Mouse (Mus musculus): Measurements from ENCODE around the gene Nostrin.

Nostrin gene

DNA sequence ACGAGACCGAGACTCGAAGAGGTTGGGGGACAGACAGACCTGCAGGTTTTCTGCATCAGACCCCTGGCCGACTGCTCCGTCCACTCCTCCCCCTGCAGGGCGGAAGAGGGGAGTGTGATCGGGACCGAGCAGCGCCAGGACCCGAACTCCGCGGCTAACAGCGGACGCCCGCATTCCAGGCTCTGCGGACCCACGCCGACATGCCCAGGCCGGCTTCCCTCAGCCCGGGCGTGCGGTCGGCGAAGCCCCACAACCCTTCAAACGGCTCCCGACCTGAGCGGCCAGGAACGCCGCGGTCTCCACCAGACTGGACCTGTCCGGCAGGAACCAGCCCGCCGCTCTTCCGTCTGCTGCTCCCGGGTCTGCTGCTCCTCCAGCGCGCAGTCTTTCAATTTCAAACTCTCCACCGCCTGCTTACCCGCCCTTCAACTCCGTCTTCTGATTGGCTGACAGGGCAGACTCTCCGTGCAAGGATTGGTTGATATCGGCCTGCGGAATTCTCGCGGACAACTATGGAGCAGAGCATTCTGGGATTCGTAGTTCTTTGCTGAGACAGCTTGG lies 70.3 kb downstream of the Nostrin start, which contains the start of gene Spc25:
TSS of gene Spc25 (minus strand) at position 404 of the 561 bp plus-strand sequence.
- peak; percentile 91 for DNase-seq

DNA sequence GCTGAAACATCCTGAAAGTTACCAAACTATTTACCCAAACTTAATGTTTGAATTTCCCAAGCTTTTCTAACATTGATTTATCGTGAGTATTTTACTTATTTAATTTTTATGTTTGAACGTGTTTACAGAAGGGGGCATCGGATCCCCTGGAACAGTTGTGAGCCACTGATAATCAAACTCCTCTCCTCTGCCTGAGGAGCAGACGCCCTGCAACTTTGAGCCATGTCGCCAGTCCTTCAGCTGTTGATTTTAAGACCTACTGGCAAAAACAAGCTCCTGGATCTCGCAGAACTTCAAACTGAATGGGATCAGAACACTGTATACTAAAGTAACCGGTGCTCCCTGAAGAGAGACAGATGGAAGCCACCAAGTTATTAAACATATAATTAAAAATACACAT lies 70.9 kb downstream of the Nostrin start:
- DNase-seq: no peak

GRCm38 (mm10) chr2:69209684-69210083 lies 74.1 kb downstream of the Nostrin start:
- DNase-seq: no peak

GRCm38 (mm10) chr2:69210773-69211172 lies 75.2 kb downstream of the Nostrin start, which contains the start of gene G6pc2:
G6pc2 (plus strand) TSS chr2:69211073.
- DNase-seq: no peak

DNA sequence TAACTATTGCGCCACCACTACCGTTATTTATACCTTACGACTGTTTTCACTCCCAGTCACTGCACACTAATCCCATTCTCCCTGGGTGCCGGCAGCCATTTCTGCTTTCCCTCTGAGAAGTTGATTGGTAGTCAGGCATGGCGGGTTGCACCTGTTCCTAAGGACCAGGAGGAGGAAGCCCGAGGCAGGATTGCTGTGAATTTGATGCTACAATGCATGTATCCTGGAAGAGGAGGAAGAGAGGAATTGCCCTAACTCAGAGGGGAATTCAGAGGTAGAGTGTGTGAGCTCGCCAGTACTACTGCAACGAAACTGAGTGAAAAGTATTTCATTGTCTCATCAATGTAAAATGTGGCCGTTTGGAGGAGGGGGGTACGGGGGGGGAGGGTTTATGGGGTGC lies 77.1 kb downstream of the Nostrin start:
- DNase-seq: no peak

GRCm38 (mm10) chr2:69215242-69215641 lies 79.6 kb downstream of the Nostrin start:
- no peak for DNase-seq

DNA sequence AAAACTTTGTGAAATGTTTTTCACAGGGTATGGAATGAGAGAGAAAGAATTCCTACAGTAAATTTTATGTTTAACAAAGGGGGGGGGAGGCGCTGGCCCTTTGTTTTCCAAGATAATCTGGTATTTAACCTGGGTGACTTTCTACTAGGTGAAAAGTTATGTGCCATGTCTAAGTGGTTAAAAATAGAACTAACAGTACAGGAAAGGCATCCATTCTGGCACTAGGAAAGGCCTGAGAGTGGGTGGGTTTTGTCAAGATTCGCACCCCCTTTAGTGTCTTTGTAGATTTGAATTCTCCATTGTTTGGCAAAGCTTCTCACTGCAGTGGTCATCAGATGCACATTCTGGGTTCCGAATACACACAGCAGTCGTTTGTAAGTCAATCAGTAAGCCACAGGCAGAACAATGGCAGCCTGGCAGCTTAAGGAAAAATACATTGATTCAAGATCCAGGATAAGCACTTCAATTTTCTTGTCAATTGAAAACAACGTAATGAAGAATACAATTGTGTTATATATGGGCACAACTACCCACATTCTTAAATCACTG lies 86.3 kb downstream of the Nostrin start:
- no peak for DNase-seq

- no peak for DNase-seq
Observed at GRCm38 (mm10) chr2:69222815-69223214, 87.2 kb downstream of the Nostrin start.

DNA sequence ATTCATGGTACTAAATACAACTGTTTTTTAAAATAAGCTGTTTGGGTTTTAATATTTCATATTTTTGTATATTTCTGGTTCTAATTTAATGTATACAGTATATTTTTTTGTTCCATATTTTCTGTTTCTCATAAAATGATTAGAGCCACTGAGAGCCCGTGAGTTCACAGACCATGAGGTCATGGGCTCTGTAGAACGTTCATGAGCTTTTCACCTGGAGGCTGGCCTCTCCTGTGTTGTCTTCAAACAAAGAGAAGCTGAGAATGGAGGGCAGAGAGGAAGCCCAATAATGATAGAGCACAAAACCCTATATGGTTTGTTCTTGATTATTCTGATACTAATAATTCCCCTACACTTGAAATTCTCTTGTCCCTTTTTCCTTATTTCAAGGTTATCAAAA lies 89.1 kb downstream of the Nostrin start:
- no peak for DNase-seq

DNA sequence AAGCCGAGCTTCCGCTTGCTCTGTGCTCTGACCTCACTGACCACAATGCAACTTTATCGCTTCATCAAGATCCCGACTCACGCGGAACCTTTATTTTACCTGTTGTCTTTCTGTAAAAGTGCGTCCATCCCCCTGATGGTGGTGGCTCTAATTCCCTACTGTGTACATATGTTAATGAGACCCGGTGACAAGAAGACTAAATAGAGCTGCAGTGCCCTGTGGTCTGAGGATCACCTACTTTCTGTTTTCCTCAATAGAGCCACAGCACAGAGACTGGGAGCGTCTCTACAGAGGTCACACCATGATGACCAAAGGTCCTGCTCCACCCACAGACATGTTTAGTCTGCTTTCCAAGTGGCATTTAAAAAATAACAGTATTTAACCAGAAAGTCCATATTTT lies 91.3 kb downstream of the Nostrin start:
- DNase-seq: no peak

GRCm38 (mm10) chr2:69228635-69229034 lies 93.0 kb downstream of the Nostrin start:
- no peak for DNase-seq

DNA sequence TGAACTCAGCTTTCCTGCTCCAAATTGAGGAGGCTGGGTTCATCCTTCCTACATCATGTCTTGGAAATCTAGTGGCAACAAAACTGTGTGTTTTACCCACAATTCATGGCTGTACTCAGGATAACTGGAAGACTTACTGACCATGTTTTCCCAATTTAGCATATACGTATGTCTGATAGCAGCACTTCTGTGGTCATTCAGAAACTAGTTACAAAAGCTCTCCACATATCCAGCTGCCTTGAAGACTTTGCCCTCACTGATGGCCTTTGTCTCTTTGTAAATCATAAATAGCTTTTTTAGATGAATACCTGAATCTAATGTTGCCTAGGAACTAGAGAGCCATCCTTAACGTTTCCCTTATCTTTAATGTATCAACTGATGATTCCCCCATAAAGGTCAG lies 94.5 kb downstream of the Nostrin start:
- no peak for DNase-seq

GRCm38 (mm10) chr2:69232101-69232500 lies 96.5 kb downstream of the Nostrin start:
- no peak for DNase-seq

DNA sequence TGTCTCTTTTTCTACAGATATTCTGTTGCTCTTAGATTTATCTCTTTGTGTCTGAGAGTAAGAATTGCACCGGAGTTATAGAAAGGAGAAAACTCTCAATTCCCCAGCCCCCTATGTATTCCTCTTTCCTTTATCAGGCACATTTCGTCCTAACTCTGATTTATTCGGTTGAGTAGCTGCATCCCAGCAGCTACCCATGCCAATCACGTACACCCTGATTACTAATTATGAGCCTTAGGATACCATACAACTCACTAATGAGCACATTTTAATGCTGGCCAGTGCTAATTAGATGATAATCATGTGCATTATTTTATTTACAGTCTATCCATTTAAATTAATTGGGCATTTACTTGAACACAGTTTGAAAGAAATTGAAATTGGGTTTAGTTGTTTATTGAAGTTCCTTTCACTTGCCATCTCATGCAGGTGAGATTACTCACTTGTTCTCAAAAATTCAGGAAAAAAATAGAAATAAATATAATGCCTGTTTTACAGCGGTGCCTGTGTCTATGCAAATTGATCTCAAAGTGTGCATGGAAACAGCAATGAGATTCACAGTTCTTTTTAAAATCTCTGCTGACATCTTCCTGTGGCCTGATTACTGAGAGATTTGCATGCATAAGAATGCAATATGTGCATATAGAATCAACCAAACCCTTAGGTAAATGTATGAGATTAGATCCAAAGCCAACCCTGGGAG lies 99.5 kb downstream of the Nostrin start:
- no peak for DNase-seq

All from cerebellum, adult 9-10 months (tissue).